Mouse (Mus musculus) liver, adult 2 months (tissue): ENCODE data around the gene Pdcl3. TPM values are rescaled to one million over a fixed set of nuclear protein-coding genes. Genes with fewer than 3 reads are reported as not detected.

Source experiments
- DNase-seq: peaks from one replicate; pipeline ENCODE4 v3.0.0-alpha.2; 2011; ENCODE audit warnings: low read depth, low spot score; ENCODE audit errors: extremely low read depth
- H3K27ac ChIP-seq: fragments of 200-500 bp; replicated peaks from 2 replicates; pipeline ENCODE4 v1.5.1; 2012; ENCODE audit warnings: low read depth, mild to moderate bottlenecking, control low read depth, inconsistent platforms, low read length; ENCODE audit not compliant: insufficient read depth
- H3K27me3 ChIP-seq: fragments of 200-500 bp; 2 replicates; pipeline ENCODE4 v1.6.1; 2012; ENCODE audit warnings: mild to moderate bottlenecking, moderate library complexity, low read length, inconsistent platforms; ENCODE audit not compliant: control insufficient read depth, insufficient read depth
- H3K36me3 ChIP-seq: fragments of 200-500 bp; 2 replicates; pipeline ENCODE4 v1.6.1; 2012; ENCODE audit warnings: low read length, inconsistent platforms; ENCODE audit not compliant: control insufficient read depth, insufficient read depth
- H3K4me1 ChIP-seq: fragments of 200-500 bp; 2 replicates; pipeline ENCODE4 v1.6.1; 2011; ENCODE audit warnings: low read length; ENCODE audit not compliant: control insufficient read depth, insufficient read depth
- H3K4me3 ChIP-seq: fragments of 200-500 bp; 2 replicates; pipeline ENCODE4 v1.5.1; 2011; ENCODE audit warnings: low read depth, mild to moderate bottlenecking, control low read depth, low read length, moderate library complexity; ENCODE audit not compliant: insufficient read depth
- H3K79me2 ChIP-seq: fragments of 200-500 bp; 2 replicates; pipeline ENCODE4 v1.6.1; 2012; ENCODE audit warnings: inconsistent platforms, mild to moderate bottlenecking, low read length, moderate library complexity; ENCODE audit not compliant: control insufficient read depth, insufficient read depth
- H3K9ac ChIP-seq: fragments of 200-500 bp; 2 replicates; pipeline ENCODE4 v1.6.1; 2012; ENCODE audit warnings: low read depth, mild to moderate bottlenecking, control low read depth, inconsistent platforms, low read length
- CTCF ChIP-seq: fragments of 200-500 bp; IDR thresholded peaks from 2 replicates; pipeline ENCODE4 v1.5.1; 2011; ENCODE audit warnings: low read depth, low read length, control low read depth
- POLR2A ChIP-seq: fragments of 200-500 bp; IDR thresholded peaks from 2 replicates; pipeline ENCODE4 v1.6.1; 2011; ENCODE audit warnings: low read length, control low read depth; ENCODE audit not compliant: insufficient read depth; ENCODE audit errors: extremely low read depth
- WGBS: fragments of 180-500 bp; shearing (Covaris S2); methylation state at CpG from one replicate; pipeline ENCODE4 v1.1.7; 2018; 5-methylcytosine and 5-hydroxymethylcytosine counted together
- polyA plus RNA-seq: library from polyadenylated mRNA; depleted of rRNA; stranded (reverse); fragments of >200 nt; gene quantifications from 2 replicates; pipeline ENCODE4 v1.2.3, GENCODE M21; 2012; rRNA removed
- total RNA-seq: library from RNA; depleted of rRNA; stranded (reverse); fragments of >200 nt; gene quantifications from 2 replicates; pipeline ENCODE4 v1.2.3, GENCODE M21; 2014; rRNA removed

Pdcl3 gene
- total RNA-seq (14.7 and 19.0 TPM in 2 replicates), polyA plus RNA-seq (9.5 and 12.3 TPM in 2 replicates)

GRCm38 (mm10) chr1:38985308-38985707 lies at the start of gene Pdcl3:
Pdcl3 (plus strand) TSS chr1:38985608.
- Histone ChIP-seq H3K79me2 (peaks cover 6% of the 10 kb centered on the region; the same call in 1 of the 2 replicates), H3K4me3 (no peak within 1 kb of the TSS), H3K27ac (no peak within 1 kb of the TSS), H3K4me1 (peaks cover 7% of the 10 kb centered on the region), H3K9ac (no peak within 1 kb of the TSS), H3K27me3 (no peaks in the 10 kb centered on the region), H3K36me3 (no peaks in the 10 kb centered on the region)
- WGBS = 91% methylated on average over 3 of the region's 3 CpGs
- TF ChIP-seq POLR2A (no peak), CTCF (no peak)
- no peak for DNase-seq

- H3K27ac ChIP-seq = no peak overlapping the region
- no peaks in the 10 kb centered on the region for H3K27me3 ChIP-seq
Observed at GRCm38 (mm10) chr1:38936780-38937179, 48.6 kb upstream of the Pdcl3 start.

GRCm38 (mm10) chr1:38938849-38939248 lies 46.6 kb upstream of the Pdcl3 start, which contains the start of gene Nms:
Nms (plus strand) TSS chr1:38939149.
- Histone ChIP-seq H3K27ac (no peak within 1 kb of the TSS), H3K27me3 (no peaks in the 10 kb centered on the region), H3K9ac (no peak within 1 kb of the TSS), H3K79me2 (no peaks in the 10 kb centered on the region), H3K4me3 (no peak within 1 kb of the TSS), H3K36me3 (no peaks in the 10 kb centered on the region), H3K4me1 (no peaks in the 10 kb centered on the region)
- no peak for TF ChIP-seq POLR2A
- no peak for TF ChIP-seq CTCF
- WGBS = 75% methylated on average over 6 of the region's 6 CpGs
- DNase-seq = no peak

More at GRCm38 (mm10) chr1:38936780-38937179, 48.6 kb upstream of the Pdcl3 start:
- DNase-seq = peak; percentile 35
- Histone ChIP-seq H3K79me2 (no peaks in the 10 kb centered on the region), H3K4me1 (no peaks in the 10 kb centered on the region), H3K9ac (no peak overlapping the region), H3K36me3 (no peaks in the 10 kb centered on the region), H3K4me3 (no peak overlapping the region)
- TF ChIP-seq CTCF (peak; percentile 70), POLR2A (no peak)
- 25% methylated on average over 6 of the region's 6 CpGs for WGBS

GRCm38 (mm10) chr1:38939608-38940007 lies 45.8 kb upstream of the Pdcl3 start:
- Histone ChIP-seq H3K79me2 (no peaks in the 10 kb centered on the region), H3K27me3 (no peaks in the 10 kb centered on the region), H3K4me1 (no peaks in the 10 kb centered on the region), H3K4me3 (no peak overlapping the region), H3K36me3 (no peaks in the 10 kb centered on the region), H3K9ac (no peak overlapping the region), H3K27ac (no peak overlapping the region)
- TF ChIP-seq CTCF (no peak), POLR2A (no peak)
- DNase-seq = no peak
- WGBS = 7% methylated on average over 5 of the region's 5 CpGs

GRCm38 (mm10) chr1:38956457-38956856 lies 29.0 kb upstream of the Pdcl3 start:
- H3K4me1 ChIP-seq = no peaks in the 10 kb centered on the region
- H3K27me3 ChIP-seq = no peaks in the 10 kb centered on the region
- H3K36me3 ChIP-seq = no peaks in the 10 kb centered on the region
- no peak overlapping the region for H3K27ac ChIP-seq
- no peak overlapping the region for H3K4me3 ChIP-seq
- H3K79me2 ChIP-seq = no peaks in the 10 kb centered on the region
- 90% methylated on average over 3 of the region's 3 CpGs for WGBS
- H3K9ac ChIP-seq = no peak overlapping the region
- TF ChIP-seq POLR2A (no peak), CTCF (no peak)
- no peak for DNase-seq

GRCm38 (mm10) chr1:38969116-38969515 lies 16.3 kb upstream of the Pdcl3 start:
- Histone ChIP-seq H3K79me2 (no peaks in the 10 kb centered on the region), H3K9ac (no peak overlapping the region), H3K4me1 (no peaks in the 10 kb centered on the region), H3K27ac (no peak overlapping the region), H3K27me3 (no peaks in the 10 kb centered on the region), H3K36me3 (no peaks in the 10 kb centered on the region), H3K4me3 (no peak overlapping the region)
- TF ChIP-seq CTCF (no peak), POLR2A (no peak)
- 93% methylated on average over 1 of the region's 1 CpGs for WGBS
- DNase-seq = no peak
